Mouse (Mus musculus) thymus, postnatal 10 days (tissue): ENCODE measurements around the gene Rbm20.
"Not testable (repeated sequence)": the region's sequence is repeated elsewhere in the genome, so short reads cannot be mapped to it uniquely, and the experiment has no call there.

ENCODE experiments used
- DNase-seq, 2 experiments: peaks; one replicate each; pipeline ENCODE4 v3.0.0; 2021; ENCODE audit warnings: low spot score in 2 of 2

Gene Rbm20

DNA sequence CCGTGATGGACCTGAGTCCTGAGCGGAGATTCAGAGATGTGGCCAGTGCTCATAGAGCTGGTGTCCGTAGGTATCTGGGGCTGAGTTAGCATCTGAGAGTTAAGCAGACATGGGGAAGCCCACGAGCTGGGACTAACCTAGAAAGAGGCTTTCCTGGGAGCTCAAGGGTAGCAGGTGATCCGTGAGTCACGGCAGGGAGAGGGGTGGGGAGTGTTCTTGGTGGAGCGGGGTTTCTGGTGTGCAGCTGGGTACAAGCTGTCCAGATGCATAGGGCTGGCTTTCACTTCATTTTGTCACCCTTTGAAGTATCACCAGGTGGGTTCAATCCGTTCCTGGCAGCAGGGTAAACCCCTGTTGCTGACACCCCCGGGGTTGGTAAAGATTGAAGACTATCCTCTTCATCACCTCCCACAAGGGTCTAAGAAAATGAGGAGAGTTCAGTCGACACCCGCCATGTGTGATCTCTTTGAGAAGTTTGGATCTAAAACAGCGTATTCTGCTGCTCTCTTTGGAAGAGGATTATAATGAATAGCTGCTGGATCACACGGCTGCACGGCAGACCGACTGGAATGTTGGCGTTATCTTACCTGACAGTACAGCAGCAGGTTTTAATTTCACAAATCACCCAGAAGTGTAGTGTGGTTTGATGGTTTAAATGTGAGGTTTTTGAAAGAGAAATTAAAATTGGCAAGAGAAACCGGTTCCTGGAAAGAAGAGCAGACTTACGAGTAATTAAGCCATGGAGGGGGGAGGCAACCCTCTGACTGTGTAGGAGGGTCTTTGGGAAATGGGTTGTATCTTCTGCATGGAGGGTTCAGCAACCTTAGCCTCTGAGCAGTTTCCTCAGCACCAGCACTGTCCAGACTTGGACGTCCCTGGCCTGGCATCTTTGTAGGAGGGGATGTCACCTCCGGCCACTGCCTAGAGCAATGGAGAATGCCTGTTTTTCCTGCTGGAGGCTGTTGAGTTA lies 114.9 kb downstream of the Rbm20 start:
- no peak for DNase-seq

DNA sequence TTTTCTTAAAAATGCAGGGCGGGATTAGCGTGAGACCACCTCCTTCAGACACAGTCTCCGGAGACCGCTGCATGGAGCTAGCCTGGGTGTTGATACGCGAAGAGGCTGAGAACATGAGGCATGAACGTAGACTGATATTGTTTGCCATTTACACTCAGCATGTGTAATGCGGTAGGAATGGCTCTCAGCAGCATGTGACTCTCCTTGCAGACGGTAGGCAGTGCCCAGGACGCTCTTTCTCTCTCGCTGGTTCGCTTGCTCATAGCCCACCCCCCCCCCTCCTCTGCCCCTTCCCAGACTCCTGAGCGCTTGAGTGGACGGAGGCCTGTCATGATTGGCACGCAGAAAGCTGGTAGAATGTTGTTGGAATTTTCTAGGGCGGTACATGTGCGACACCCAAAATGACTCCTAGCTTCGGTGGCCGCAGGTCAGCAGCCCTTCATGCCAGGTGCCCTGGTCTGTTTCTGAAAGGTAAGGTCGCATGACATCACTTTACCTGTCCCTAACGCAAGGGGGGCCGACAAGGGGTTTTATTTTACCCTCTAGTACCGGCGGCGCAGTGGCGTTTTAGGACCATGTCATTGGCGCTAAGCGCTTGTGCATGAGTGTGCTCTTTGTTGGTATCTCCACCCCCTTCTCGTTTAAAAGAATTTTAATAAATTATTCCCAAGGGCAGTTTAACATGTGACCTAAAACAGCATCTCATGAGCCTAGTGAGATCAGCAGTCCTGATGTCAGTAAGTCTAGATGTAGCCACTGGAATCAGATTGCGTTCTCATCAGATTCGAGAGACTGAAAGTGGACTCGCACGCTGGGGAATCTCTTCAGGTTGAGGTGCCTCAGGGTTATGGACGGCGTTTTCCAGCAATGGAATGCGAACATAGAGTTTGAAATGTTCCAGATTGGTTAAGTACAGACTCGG lies 116.1 kb downstream of the Rbm20 start:
- no peak for DNase-seq

DNA sequence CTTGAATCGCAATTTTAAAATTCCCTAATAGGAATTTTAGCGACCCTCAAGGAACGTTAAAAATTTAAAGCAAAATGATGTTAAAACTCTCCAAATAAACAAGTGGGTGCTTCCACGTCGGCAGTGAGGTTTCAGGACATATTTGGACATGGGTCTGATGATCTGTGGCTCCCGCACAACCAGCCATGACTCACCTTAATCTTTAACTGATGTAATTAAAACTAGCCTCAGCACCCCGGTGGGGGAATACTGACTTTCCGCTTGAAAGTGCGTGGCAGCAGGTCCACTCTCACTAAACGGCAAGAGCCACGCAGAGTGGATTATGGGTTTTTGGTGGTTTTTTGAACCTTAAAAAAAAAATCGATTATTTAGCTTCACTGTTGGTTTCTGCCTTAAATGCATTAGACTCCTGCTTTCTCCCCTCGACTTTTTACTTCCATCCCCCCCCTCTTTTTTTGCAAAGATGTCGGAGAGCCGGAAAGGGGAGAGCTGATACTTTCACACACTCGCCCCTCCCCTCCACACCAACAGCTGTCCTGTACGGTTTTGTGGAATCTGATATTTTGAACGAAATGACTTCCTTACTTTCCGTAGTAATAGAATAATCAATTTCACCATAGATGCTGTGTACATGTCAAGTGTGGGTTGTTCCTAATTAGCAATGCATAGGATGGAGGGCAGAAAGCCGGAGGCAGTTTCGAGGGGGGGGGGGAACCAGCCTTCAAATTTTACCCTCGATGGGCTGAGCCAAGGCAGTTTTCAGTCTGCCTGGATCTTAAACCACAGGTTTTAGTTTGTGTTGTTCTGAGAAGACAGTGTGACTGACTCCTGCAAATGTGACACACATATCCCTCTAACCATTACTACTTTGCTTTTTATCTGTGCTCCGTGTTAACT lies 117.1 kb downstream of the Rbm20 start:
- no peak for DNase-seq

DNA sequence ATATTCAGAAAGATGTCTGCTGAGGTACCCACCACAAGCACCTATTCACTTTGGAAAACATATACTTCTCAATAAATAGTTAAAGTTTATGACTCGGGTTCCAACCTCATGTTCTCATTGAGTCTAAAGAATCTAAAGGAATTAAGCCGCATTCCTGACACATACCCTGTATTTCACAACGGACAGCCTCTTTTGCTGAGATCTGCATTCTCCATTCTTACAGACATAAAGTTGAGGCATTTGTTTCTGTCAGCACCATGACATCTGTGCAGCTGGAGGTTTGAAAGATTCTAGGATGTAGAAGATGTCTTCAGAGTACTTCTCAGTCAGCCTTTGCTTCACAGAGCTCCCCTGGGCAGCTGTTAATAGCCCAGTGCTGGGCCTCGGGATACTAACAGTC lies 117.9 kb downstream of the Rbm20 start:
- DNase-seq, result no peak

DNA sequence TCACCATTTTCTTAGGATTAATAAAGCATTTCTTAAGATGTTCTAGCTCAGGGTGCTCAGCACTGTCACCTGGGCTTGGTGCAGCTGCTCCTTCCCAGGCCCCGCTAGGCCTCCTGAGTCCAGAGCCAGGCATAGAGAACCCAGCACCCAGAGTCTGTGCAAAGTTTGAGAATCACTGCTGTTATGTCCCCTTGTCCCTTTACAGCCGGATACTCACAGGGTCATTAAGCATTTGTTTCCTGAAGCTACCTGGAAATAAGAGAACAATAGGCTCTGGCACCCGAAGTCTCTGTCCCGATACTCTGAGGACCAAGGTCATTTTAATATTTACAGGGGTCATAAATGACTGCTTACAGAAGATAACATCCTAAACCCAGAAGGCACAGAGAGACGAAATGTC lies 118.9 kb downstream of the Rbm20 start:
- DNase-seq, result no peak

DNA sequence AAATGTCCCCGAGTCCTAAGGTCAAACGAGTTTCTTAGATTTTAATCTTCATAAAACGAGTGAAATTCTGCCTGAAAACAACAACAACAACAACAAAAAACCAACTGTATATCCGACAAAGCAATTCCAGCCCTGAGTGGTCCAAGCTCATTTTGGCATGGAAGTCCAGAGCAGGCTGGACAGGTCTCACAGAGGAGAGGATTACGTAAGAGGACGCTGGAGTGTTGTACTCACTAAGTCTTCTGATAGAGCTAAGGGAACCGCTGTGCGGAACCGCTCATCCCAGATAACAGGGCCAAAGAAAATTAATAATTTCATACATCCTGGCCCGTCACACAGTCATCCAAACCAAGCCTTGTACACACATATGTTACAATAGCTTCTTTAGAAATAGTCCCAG lies 120.7 kb downstream of the Rbm20 start:
- no peak for DNase-seq

DNA sequence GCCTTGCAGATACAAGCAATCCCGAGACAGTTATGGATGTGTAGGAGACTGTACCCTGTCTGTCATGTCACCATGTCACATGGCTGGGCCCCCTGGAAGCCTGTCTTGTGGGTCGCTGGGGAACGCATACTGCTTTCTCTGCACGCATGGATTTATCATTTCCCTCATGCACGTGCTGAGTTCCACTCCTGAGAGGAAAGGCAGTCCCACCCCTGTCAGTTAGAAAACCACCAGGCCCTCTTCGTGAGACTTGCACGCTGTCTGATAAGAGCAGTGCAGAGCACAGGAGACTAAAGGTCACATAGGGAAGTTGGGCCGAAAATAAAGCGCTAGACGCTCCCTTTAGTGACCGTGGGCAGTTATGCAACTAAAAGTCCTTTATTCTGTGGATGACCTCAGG lies 122.8 kb downstream of the Rbm20 start:
- DNase-seq, result no peak

DNA sequence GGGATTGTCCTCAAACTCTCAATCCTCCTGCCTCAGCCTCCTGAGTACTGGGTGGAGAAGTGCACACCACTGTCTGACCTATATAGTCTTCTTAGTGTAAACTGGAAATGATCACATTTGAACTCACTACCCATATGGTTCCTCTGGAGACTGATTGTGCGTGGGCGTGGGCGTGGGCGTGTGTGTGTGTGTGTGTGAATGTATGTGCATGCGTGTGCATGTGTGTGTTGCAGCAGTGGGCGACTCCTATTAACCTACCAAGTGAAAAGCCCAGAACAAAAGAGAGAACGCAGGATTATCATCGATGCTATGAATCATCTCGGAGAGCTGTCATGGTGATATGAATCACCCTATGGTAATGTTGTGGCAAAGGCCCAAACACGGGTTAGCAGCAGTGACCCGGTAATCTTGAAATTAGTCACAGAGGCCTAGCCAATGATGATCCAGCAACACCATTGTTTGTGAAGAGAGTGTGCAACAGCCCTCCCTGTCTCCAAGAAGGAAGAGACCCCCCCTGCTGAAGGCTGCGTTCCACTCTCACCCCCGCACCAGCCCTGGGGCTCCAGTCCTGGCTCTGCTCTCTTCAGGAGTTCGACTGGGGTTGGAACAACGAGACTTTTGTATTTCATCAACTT lies 123.4 kb downstream of the Rbm20 start:
- DNase-seq, result no peak

DNA sequence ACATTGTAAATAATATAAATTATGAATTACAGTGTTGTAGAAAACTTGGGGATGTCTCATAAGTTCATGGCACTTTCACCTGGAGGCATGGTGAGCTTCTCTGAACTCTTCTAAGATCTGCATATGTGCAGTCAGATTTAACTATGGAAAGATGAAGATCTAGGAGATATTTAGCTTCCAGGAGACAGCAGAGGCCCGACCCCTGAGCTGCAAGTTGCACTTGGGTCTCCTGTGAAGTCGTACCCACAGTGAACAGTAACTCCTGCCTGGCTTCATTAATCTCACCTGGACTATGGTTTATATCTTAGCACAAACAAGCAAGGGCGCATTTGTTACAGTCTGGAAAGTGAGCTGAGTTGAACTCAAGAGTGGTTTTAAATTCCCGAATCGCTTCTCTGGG lies 124.3 kb downstream of the Rbm20 start:
- no peak for DNase-seq

DNA sequence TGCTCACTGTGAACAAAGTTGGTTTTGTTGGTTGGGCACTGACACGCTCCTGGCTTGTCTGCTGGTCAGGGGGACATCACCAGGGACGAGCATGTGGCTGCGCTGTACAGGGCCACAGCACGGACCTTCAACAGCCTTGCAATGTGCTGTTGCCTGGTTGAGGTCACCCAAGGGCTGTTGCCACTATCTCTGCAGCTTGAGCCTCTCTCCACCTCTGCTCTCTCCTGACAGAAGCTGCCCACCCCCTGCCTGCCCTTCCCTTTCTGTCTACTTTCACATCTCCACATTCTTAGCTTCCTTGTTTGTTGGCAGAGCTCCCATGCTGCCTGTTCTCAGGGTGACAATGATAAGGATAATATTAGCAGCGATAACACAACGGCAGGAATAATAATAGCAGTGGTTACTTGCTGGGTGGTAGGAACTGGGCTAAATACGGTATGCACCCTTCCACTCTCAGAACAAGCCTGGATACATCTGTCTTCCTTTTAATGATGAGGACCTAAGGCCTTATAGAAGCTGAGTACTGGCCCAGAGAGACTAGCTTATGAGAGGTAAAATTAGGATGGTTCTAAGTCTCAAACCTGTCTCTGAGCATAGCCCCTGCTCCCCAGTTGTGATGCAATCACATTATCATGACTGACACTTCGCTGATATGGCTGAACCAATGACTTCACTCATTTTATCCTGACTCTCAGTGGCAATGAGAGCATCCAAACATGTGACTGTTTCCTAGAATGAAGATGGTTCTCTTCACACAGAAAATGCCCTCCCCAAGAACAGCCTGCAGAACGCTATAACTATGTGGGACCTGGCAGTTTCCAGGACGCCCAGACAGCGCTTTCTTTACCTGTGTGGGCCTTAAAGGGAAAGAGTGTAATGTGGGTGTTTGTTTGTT lies 124.9 kb downstream of the Rbm20 start:
- DNase-seq, result no peak

DNA sequence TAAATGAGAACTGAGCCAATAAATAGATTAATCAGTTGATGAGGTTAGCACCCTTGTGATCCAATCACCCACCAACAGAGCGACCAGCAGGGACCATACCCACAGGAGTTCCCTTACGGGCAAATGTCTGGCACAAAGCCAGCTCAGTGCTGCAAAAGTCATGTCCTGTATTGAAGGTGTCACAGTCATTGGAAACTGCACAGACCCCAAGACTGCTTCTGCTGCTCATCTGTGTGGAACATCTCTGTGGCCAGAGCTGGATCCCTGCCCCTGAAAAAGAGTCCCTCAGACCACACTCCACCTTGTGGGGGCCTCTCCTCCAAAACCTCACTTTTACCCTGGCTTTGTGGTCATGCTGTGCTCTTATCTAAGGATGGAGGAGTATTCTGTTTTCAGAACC lies 126.8 kb downstream of the Rbm20 start:
- DNase-seq, result no peak

DNA sequence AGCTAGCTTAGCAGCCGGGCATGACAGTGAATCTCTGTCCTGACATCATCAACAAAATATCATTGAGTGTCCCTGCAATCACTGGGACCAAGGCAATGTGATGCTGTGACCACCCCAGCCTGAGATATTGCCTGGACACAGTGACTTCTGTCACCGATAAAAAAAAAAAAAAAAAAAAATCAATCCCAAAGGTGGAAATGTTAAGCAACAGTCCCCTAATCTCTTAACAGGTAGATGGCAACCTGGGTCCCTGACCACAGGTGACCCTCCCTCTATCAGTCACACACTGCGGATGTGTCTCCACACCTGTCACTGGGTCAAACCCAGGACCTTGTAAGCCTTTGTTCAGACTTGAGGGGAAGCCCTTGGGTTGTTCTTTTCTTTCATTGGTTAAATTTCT lies 128.0 kb downstream of the Rbm20 start:
- no peak for DNase-seq

DNA sequence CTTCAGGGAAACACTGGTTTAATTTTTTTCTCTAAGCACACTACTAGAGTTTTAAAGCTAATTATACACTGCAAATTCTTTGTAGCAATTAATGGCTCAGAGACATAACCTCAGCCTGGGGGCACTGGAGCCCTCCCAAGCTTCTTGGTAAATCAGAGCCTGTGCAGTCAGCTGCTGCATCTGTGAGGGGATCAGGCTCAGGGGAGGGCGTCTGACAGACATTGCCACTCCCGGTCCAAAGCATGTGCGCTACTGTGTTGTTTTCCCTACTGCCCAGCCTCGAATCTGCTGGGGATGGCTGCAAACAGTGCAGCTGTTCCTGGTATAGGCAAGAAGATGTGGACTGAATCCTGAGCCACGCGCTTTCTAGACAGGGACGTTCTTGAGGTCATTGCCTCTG lies 129.0 kb downstream of the Rbm20 start:
- DNase-seq, result no peak

DNA sequence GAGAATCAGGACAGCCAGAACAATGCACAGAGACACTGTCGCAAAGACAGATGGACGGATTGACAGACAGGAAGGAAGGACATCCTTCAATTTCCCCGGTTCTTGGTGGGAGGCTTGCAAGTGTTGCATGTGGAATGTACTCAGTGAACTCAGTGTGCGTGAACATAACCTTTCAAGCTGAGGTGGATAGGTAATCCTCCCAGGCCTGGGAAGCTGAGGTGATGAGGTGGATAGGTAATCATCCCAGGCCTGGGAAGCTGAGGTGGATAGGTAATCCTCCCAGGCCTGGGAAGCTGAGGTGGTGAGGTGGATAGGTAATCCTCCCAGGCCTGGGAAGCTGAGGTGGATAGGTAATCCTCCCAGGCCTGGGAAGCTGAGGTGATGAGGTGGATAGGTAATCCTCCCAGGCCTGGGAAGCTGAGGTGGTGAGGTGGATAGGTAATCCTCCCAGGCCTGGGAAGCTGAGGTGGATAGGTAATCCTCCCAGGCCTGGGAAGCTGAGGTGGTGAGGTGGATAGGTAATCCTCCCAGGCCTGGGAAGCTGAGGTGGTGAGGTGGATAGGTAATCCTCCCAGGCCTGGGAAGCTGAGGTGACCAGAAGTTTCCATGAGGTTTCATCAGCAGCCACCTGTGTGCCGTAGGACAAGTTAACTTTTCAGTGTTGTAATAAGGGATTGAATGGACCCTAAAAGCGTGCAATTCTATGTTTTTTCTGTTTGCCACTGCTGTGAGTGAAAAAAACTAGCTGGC lies 129.6 kb downstream of the Rbm20 start:
- not testable (repeated sequence) for DNase-seq

DNA sequence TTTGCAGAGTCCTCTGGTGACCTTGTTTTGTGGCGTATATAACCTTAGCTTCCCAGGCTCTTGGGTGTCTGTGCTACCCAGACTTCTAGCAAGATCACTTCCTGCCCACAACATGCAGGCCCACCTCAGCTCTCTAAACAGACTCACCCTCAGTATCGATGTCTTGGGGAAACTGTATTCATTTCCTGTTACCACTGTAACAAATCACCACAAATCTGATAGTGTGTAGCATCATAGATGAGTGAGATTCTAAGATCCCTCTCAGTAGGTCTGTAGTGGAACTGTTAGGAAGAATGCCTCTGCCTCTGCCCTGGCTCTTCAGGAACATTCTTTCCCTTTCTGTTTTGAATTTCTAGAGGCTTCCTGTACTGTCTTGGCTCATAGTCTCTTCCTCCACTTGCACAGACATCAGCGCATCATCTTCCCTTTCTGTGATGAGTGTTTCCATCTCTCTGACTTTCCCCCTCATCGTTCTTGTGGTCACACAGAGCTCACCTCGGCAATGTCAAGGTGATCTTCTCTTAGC lies 130.2 kb downstream of the Rbm20 start:
- DNase-seq, result peak; percentile 34

DNA sequence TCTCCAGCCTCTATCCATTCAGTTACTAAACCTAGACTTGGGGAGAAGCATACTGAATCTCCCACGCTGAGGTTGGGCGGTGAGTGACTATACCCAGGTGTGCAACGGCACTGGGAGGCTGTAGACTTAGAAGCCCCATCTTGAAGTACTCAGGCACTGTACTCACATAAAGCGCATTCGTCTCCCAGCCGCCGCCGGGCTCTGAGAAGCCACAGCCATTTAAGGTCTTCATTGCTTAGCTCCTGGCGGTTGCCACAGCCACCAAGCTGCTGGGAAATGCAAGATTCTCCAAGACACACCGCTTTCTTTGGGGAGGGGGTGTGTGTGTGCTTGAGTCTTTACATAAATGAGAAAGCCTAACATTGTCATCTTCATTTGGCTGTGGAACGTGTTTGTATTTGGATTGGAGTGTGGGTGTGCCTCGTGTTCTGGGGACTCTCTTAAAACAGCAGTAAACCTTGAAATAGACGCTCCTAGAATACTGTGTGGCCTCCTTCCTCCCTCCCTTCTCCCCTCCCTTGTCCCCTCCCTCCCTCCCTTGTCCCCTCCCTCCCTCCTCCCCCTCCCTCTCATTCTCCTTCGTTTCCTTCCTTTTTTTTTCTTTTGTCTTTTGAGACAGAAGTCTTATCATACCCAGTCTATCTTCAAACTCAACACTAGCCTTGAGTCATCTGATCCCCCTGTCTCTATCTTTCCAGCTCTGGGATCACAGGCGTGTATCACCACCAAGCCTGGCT lies 131.1 kb downstream of the Rbm20 start:
- DNase-seq, result peak in 1 of 2 experiments; percentile 26

DNA sequence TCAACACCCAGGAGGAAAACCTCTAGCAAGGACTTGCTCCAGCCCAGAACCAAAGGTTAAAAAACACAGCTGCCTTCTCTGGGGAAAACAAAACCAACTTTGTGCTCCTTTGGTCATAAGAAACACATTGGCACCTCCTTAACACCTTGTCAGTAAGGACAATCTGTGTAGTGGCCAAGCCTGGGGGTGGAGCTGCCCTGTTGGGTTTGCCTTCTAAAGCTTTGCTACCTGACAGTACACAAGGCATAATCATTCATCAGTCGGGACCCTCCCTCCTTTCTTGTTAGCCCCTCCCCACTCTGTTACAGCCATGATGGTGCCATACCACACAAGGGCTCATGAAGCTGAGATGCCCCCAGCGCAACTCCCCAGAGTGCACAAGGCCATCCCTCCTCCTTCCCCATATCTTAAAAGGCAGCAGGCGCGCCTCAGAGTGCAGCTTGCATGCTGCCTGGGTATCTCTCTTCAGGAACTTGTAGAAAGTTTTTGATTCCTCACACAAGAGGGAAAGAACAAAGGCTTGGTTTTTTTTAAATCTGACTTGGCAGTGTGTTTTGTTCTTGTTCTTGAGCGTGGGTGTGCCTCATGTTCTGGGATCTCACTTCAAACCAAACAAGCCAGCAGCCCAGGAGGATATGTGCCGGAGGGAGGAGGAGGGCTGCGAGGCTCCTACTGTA lies 132.2 kb downstream of the Rbm20 start:
- peak in 1 of 2 experiments; percentile 15 for DNase-seq

DNA sequence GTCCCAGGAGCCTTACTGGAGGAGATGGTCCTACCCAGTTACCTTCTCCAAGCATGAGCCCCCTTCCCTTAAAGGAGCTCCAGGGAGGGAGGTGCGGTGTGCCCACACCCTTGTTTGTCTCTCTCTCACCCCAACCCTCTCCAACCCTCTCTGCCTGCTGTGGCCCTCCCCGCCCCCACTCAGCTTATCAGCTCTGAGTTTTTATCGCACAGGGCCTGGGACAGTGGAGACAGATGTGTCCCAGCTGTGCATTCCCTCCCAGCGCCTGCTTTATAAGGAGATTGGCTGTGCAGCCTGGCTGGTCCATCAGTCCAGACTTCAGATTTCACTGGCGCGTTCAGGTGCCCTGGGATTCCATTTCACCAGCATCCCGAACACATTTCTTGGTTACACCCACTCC lies 132.9 kb downstream of the Rbm20 start:
- no peak for DNase-seq
